Mouse (Mus musculus) lung, postnatal 0 days (tissue): ENCODE measurements around the gene Snx7. TPM values are rescaled to one million over a fixed set of nuclear protein-coding genes. Genes with fewer than 3 reads are reported as not detected.

ENCODE experiments used
- ATAC-seq: fragments of 200-750 bp; cut with Nextera tagmentation; 2 replicates; pipeline ENCODE4 v1.8.0; 2017; ENCODE audit warnings: moderate library complexity
- DNase-seq: peaks from one replicate; pipeline ENCODE4 v3.0.0-alpha.2; 2016; ENCODE audit warnings: low spot score
- H3K27ac ChIP-seq: fragments of 300-500 bp; sonication (generic); 2 replicates; pipeline ENCODE4 v1.5.1; 2014; ENCODE audit warnings: antibody characterized with exemption, mild to moderate bottlenecking, low read length, mixed read lengths
- H3K27me3 ChIP-seq: fragments of 300-500 bp; sonication (generic); replicated peaks from 2 replicates; pipeline ENCODE4 v1.6.1; 2014; ENCODE audit warnings: low read length, mixed read lengths; ENCODE audit not compliant: insufficient read depth
- H3K36me3 ChIP-seq: fragments of 300-500 bp; sonication (generic); 2 replicates; pipeline ENCODE4 v1.6.1; 2014; ENCODE audit warnings: low read length, mixed read lengths; ENCODE audit not compliant: insufficient read depth
- H3K4me1 ChIP-seq: fragments of 300-500 bp; sonication (generic); 2 replicates; pipeline ENCODE4 v1.6.1; 2014; ENCODE audit warnings: antibody characterized with exemption, low read depth, low read length, mixed read lengths; ENCODE audit not compliant: insufficient read depth
- H3K4me2 ChIP-seq: fragments of 300-500 bp; sonication (generic); replicated peaks from 2 replicates; pipeline ENCODE4 v1.6.1; 2014; ENCODE audit warnings: low read depth, mild to moderate bottlenecking, low read length, moderate library complexity, mixed read lengths
- H3K4me3 ChIP-seq: fragments of 300-500 bp; sonication (generic); 2 replicates; pipeline ENCODE4 v1.5.1; 2014; ENCODE audit warnings: low read depth, low read length
- H3K9ac ChIP-seq: fragments of 300-500 bp; sonication (generic); replicated peaks from 2 replicates; pipeline ENCODE4 v1.6.1; 2014; ENCODE audit warnings: low read depth, mild to moderate bottlenecking
- H3K9me3 ChIP-seq: fragments of 300-500 bp; sonication (generic); 2 replicates; pipeline ENCODE4 v1.6.1; 2016; ENCODE audit warnings: low read length, mixed read lengths
- CTCF ChIP-seq: IDR thresholded peaks from 2 replicates; pipeline ENCODE4 v1.5.1; 2016; ENCODE audit warnings: antibody characterized with exemption, mild to moderate bottlenecking
- EP300 ChIP-seq: IDR thresholded peaks from 2 replicates; pipeline ENCODE4 v1.6.1; 2016; ENCODE audit warnings: antibody characterized with exemption, mild to moderate bottlenecking, control low read depth
- WGBS: fragments of 180-500 bp; shearing (Covaris S2); extraction: QIAGEN DNeasy Blood & Tissue Kit; methylation state at CpG from one replicate; pipeline ENCODE4 v1.1.7; 2014; 5-methylcytosine and 5-hydroxymethylcytosine counted together
- polyA plus RNA-seq: library from polyadenylated mRNA; unstranded; fragments of >200 nt; fragmentation: Nextera tagmentation; extraction: Ambion mirVana; gene quantifications from 2 replicates; pipeline ENCODE4 v1.2.1, GENCODE M21; 2015

Gene Snx7
- polyA plus RNA-seq, 1 experiment from 2014 or later: 70.9 TPM

DNA sequence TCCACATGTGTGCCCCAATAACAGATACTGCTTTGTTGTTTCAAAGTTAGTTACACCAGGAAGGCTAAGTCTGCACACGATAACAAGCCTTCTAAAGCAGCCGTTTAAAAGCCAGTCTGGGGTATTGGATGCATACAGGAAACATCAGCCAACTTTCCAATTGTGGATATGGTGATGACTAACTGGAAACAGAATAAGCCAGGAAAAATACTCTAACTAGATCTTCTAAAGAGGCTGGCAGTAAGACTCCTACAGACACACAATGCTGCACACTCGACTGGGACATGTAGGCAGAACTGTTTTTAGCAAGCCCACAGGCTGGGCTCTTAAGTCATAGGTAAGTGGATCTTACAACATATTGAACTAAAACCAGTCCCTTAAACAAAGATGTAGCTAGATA is 15.0 kb downstream of the Snx7 start:
- H3K9ac ChIP-seq: no peak overlapping the region
- no peak for DNase-seq
- TF ChIP-seq CTCF: no peak
- TF ChIP-seq EP300: no peak
- no peak overlapping the region for H3K4me2 ChIP-seq
- no peaks in the 10 kb centered on the region for H3K4me1 ChIP-seq
- H3K4me3 ChIP-seq: no peak overlapping the region
- 0 out of 2 replicates have a peak, but pooled peaks have one; percentile 32 for ATAC-seq
- no peaks in the 10 kb centered on the region for H3K9me3 ChIP-seq
- no peak overlapping the region for H3K27ac ChIP-seq
- 48% methylated on average over 3 of the region's 3 CpGs for WGBS
- H3K36me3 ChIP-seq: no peaks in the 10 kb centered on the region
- H3K27me3 ChIP-seq: no peaks in the 10 kb centered on the region

DNA sequence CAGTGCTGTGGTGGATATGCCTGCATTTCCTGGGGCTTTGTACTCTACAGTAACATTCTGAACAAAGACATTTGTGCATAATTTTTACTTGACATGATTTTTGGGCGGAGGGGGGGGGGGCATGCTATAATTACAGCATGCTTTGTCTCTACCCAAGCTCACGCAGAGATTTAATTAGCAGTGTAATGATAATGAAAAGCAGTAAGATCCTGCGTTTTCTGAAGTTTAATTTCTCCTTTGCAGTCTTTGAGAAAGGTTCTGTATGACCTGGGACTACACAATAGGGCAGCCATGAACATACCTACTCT is 16.7 kb downstream of the Snx7 start:
- WGBS: 88% methylated on average over 3 of the region's 3 CpGs

DNA sequence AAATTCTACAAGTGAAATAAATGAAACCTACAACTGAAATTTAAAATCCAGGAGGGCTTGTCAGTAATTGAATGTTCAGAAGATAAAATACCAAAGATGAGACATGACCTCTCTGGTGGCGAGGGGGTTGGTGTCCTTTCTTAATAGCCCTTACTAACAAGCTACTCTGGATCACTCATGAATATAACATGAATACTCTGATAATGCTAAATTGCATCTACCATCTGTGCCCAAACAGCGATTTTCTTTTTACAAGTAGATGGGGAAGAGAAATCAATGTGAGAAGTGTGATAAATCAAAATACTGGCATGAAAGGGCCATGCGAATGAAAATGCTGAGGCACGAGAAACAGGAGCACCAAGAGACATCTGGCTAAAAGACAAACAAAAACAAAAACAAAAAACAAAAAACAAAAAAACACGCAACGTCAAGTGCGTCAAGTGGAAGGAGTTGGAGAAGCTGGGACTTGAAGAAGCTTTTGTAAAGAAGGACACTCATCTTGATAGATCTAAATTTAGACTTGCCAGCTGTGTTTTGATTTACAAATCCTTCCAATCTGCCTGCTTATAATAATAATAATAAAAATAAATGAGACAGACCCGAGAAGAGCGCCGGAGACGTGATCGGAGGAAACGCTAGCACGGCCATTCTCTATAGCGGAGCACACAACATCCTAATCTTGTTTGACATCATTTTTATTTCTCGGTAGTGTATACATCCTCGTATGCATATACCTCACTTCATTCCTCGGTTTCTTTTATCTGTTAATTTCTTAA is 17.3 kb downstream of the Snx7 start:
- Histone ChIP-seq H3K9me3 (no peaks in the 10 kb centered on the region), H3K4me1 (no peaks in the 10 kb centered on the region), H3K4me3 (no peak overlapping the region), H3K27me3 (no peaks in the 10 kb centered on the region), H3K9ac (no peak overlapping the region), H3K36me3 (no peaks in the 10 kb centered on the region), H3K4me2 (no peak overlapping the region), H3K27ac (no peak overlapping the region)
- WGBS: 90% methylated on average over 18 of the region's 18 CpGs
- ATAC-seq (no peak), DNase-seq (no peak)
- TF ChIP-seq EP300 (no peak), CTCF (no peak)

More for the DNA sequence above, 16.7 kb downstream of the Snx7 start:
- DNase-seq (no peak), ATAC-seq (no peak)
- Histone ChIP-seq H3K4me1 (no peaks in the 10 kb centered on the region), H3K4me2 (no peak overlapping the region), H3K4me3 (no peak overlapping the region), H3K36me3 (no peaks in the 10 kb centered on the region), H3K27me3 (no peaks in the 10 kb centered on the region), H3K9me3 (no peaks in the 10 kb centered on the region), H3K9ac (no peak overlapping the region), H3K27ac (no peak overlapping the region)
- TF ChIP-seq CTCF: no peak
- no peak for TF ChIP-seq EP300

DNA sequence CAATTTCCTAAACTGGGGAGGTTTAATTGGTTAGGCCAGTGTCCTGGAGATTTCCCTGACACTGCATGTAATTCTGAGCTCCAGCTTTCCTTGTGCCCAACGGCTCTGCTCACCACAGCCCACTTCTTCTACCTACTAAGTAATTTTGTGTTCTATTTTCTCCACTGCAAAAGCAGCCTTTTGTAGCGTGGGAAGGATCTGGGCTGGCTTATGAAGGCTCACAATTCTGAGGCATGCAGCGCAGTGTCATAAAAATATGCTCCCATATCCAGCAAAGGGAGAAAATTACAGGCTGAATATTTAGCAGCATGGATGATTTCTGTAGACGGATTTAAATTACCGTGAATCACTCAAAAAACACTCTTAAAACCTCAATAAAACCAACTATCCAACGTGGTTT is 19.9 kb downstream of the Snx7 start:
- no peaks in the 10 kb centered on the region for H3K4me1 ChIP-seq
- H3K27me3 ChIP-seq: no peaks in the 10 kb centered on the region
- no peaks in the 10 kb centered on the region for H3K36me3 ChIP-seq
- no peak overlapping the region for H3K27ac ChIP-seq
- WGBS: 83% methylated on average over 6 of the region's 6 CpGs
- no peak overlapping the region for H3K4me2 ChIP-seq
- ATAC-seq (no peak), DNase-seq (no peak)
- TF ChIP-seq EP300 (no peak), CTCF (no peak)
- no peaks in the 10 kb centered on the region for H3K9me3 ChIP-seq
- H3K9ac ChIP-seq: no peak overlapping the region
- no peak overlapping the region for H3K4me3 ChIP-seq

DNA sequence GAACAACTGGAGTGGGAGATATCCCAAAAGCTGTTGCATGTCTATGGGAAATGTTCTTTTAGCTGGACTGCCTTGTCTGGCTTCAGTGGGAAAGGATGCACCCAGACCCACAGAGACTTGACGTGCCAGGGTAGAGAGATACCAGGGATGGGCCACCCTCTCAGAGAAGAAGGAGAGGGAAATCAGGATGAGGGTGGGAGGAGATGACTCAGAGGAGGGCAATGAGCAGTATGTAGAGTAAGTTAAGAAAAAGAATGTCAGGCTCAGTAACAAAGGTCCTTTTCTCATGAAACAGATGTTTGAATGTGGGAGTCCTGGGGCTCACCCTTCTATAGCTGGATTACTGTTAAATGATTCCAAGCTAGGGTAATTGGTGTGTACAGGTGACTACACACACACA is 26.1 kb downstream of the Snx7 start:
- Histone ChIP-seq H3K36me3 (no peaks in the 10 kb centered on the region), H3K27me3 (no peaks in the 10 kb centered on the region), H3K4me3 (no peak overlapping the region), H3K9ac (no peak overlapping the region), H3K27ac (no peak overlapping the region), H3K4me1 (no peaks in the 10 kb centered on the region), H3K4me2 (no peak overlapping the region), H3K9me3 (no peaks in the 10 kb centered on the region)
- no peak for ATAC-seq
- no peak for DNase-seq
- 97% methylated on average over 1 of the region's 1 CpGs for WGBS
- TF ChIP-seq EP300 (no peak), CTCF (no peak)

DNA sequence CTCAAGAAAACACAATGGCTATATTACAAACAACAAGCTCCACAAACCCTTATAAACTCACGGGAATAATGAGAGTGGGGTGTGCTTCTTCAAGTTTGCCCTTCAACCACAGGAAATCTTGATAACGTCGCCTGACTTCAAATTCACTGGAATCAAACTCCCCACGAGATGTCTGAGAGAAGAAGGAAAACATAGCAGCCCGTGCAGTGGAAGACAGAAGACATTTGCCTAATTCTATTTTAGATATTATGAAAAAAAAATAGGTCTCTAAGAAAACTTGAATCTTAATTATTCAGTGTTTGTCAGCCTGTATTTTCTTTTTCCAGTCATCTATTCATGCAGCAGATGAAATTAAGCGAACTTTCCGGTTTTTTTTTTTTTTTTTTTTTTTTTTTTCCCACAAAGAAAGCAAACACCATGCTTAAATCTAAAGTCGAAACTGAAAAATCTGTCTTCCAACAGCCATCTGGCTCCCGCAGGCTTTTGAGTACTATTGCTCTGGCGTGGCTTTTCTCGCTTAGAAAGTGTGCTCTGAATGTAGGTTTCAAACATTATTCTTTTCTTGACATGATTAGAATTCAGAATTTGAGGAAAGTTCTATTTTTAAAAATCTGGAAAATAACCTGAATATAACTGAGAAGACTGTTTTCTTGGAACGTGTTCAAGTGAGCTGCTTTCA is 28.7 kb downstream of the Snx7 start:
- TF ChIP-seq CTCF: no peak
- TF ChIP-seq EP300: no peak
- no peak overlapping the region for H3K9ac ChIP-seq
- WGBS: 51% methylated on average over 12 of the region's 12 CpGs
- no peak overlapping the region for H3K4me3 ChIP-seq
- no peaks in the 10 kb centered on the region for H3K9me3 ChIP-seq
- DNase-seq (no peak), ATAC-seq (no peak)
- no peak overlapping the region for H3K27ac ChIP-seq
- H3K27me3 ChIP-seq: no peaks in the 10 kb centered on the region
- no peaks in the 10 kb centered on the region for H3K4me1 ChIP-seq
- H3K36me3 ChIP-seq: no peaks in the 10 kb centered on the region
- H3K4me2 ChIP-seq: no peak overlapping the region
